Mouse (Mus musculus) C2C12 (cell line): Measurements from ENCODE around the gene Immp2l. TPM values are rescaled to one million over a fixed set of nuclear protein-coding genes. Genes with fewer than 3 reads are reported as not detected.

Source experiments
- H3K27me3 ChIP-seq: one replicate; pipeline ENCODE4 v1.6.1; 2011; ENCODE audit not compliant: control insufficient read depth, insufficient read depth, insufficient read length
- H3K36me3 ChIP-seq: one replicate; pipeline ENCODE4 v1.6.1; 2011; ENCODE audit not compliant: control insufficient read depth, insufficient read depth
- H3K4me3 ChIP-seq: one replicate; pipeline ENCODE4 v1.5.1; 2011; ENCODE audit warnings: mild to moderate bottlenecking, control low read depth; ENCODE audit not compliant: poor library complexity, insufficient read depth, severe bottlenecking
- H3K79me2 ChIP-seq: one replicate; pipeline ENCODE4 v1.6.1; 2011; ENCODE audit not compliant: control insufficient read depth, insufficient read depth
- H3K79me3 ChIP-seq: one replicate; pipeline ENCODE4 v1.6.1; 2011; ENCODE audit warnings: low read depth, control low read depth
- H3ac ChIP-seq: one replicate; pipeline ENCODE3; 2011; ENCODE audit warnings: low read depth; ENCODE audit not compliant: control insufficient read depth, insufficient read length
- CEBPB ChIP-seq: IDR thresholded peaks from one replicate; pipeline ENCODE4 v1.6.1; 2011; ENCODE audit warnings: low read depth, mild to moderate bottlenecking, control low read depth, moderate library complexity
- CTCF ChIP-seq: IDR thresholded peaks from one replicate; pipeline ENCODE4 v1.5.1; 2011; ENCODE audit not compliant: control insufficient read depth, insufficient read depth, insufficient read length
- FOSL1 ChIP-seq: IDR thresholded peaks from one replicate; pipeline ENCODE4 v1.8.0; 2011; ENCODE audit warnings: mild to moderate bottlenecking, low read length; ENCODE audit not compliant: poor library complexity, insufficient read depth, severe bottlenecking
- MAX ChIP-seq: IDR thresholded peaks from one replicate; pipeline ENCODE4 v1.6.1; 2011; ENCODE audit warnings: mild to moderate bottlenecking, control low read depth
- MYOD1 ChIP-seq: IDR thresholded peaks from one replicate; pipeline ENCODE4 v1.6.1; 2011; ENCODE audit warnings: low read depth; ENCODE audit not compliant: control insufficient read depth, insufficient read length
- MYOG ChIP-seq: IDR thresholded peaks from one replicate; pipeline ENCODE4 v1.6.1; 2011; ENCODE audit not compliant: control insufficient read depth, insufficient read length; ENCODE audit errors: extremely low read depth
- USF1 ChIP-seq: IDR thresholded peaks from one replicate; pipeline ENCODE4 v1.6.1; 2011; ENCODE audit warnings: low read depth, mild to moderate bottlenecking, control low read depth, moderate library complexity
- polyA plus RNA-seq: library from polyadenylated mRNA; unstranded; fragments of >200 nt; fragmentation: generic; extraction: Trizol; gene quantifications from one replicate; pipeline ENCODE4 v1.2.1, GENCODE M21; 2012; ENCODE audit warnings: missing spikeins

Immp2l gene
- polyA plus RNA-seq, 1 experiment, result 6.2 TPM

DNA sequence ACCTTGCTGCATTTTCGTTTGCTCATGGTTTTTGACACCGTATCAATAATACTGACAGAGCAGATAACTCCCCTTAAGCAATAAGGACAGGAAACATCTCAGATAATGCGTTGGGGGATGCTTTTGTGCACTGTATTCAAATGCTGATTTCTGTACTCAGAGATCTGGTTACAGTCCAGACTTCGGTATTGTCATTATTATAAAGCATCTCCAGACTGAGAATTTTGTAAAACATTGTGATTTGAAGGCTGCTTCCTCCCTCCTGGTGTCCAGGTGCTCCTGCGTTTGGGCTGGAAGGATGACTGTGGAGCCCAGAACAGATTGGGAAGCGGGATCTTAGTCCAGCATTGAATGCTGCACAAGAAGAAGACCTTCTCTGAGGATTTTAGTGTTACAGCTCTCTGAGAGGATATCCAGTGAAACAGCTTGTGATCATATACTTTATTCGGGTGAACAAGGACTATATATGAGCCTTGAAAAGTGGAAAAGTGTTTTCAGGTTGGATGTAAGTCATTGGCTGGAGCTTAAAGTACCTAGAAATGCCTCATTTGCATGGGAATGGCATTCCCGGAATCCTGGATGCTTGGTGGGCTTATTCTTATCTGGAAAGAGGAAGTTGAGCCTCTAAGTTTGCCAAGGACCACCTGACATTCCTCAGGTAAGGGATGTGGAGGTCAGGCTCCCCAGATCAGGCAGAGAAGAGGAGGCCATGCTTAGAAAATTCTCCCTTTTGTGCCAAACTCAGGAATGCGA lies 28.1 kb upstream of the Immp2l start:
- Histone ChIP-seq H3K79me3 (no peaks in the 10 kb centered on the region), H3K79me2 (no peaks in the 10 kb centered on the region), H3ac (no peak overlapping the region), H3K36me3 (no peaks in the 10 kb centered on the region), H3K4me3 (no peak overlapping the region), H3K27me3 (no peaks in the 10 kb centered on the region)
- TF ChIP-seq MYOD1 (no peak), CEBPB (no peak), MYOG (no peak), USF1 (no peak), MAX (no peak), CTCF (no peak), FOSL1 (no peak)

- TF ChIP-seq MAX (no peak), CTCF (no peak), CEBPB (no peak), MYOD1 (no peak), USF1 (no peak), FOSL1 (no peak), MYOG (no peak)
These were observed 1.4 kb upstream of the Immp2l start for GRCm38 (mm10) chr12:41022516-41022915.

DNA sequence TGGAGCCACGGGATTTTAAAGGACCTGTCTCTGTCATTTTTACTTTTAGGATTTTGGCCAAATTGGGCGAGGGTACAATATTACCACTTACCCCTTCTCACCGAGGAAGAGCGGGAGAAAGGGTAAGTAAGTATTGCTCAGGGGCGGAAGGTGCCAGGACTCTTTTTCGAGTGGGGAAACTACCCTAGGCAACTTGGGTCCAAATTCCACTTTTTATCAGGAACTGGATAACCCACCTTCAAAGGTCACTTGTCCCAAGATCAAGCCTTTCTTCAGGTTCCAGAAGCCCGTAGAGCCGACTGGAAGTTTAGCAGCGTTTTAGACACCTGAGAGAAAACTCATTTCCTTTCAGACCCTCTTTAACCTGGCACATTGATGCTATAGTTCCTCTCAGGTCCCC lies 622 bp downstream of the Immp2l start:
- H3ac ChIP-seq, result peak overlapping the region; percentile 50
- peak overlapping the region; percentile 48 for H3K4me3 ChIP-seq
- H3K27me3 ChIP-seq, result no peaks in the 10 kb centered on the region
- no peaks in the 10 kb centered on the region for H3K36me3 ChIP-seq
- TF ChIP-seq FOSL1 (no peak), MYOD1 (no peak), MYOG (no peak), CEBPB (no peak), CTCF (no peak), USF1 (no peak), MAX (no peak)
- H3K79me3 ChIP-seq, result no peaks in the 10 kb centered on the region
- no peaks in the 10 kb centered on the region for H3K79me2 ChIP-seq

More at GRCm38 (mm10) chr12:41022516-41022915, 1.4 kb upstream of the Immp2l start:
- Histone ChIP-seq H3K79me3 (no peaks in the 10 kb centered on the region), H3ac (no peak overlapping the region), H3K36me3 (no peaks in the 10 kb centered on the region), H3K79me2 (no peaks in the 10 kb centered on the region), H3K4me3 (no peak overlapping the region), H3K27me3 (no peaks in the 10 kb centered on the region)

DNA sequence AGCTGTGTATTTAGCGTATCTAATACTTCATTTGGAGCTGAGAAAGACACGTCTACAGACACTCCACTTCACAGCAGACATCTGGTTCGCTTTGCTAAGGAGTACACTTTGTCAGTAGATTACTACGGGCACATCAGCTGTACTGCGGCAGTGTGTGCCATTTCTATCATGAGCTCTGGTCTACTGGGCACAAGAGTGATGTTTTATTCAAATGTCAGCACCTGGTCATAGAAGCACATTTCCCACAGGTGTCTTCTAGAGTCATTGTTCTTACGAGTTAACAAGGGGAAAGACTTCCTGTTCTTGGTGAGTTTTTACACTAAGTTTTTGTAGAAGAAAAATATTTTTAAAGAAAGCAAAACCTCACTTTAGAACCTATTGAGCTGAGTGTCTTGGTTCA lies 3.6 kb downstream of the Immp2l start:
- Histone ChIP-seq H3K4me3 (no peak overlapping the region), H3ac (no peak overlapping the region), H3K79me3 (no peaks in the 10 kb centered on the region), H3K27me3 (no peaks in the 10 kb centered on the region), H3K36me3 (no peaks in the 10 kb centered on the region), H3K79me2 (no peaks in the 10 kb centered on the region)
- no peak for TF ChIP-seq MYOD1
- TF ChIP-seq FOSL1, result no peak
- TF ChIP-seq USF1, result no peak
- no peak for TF ChIP-seq MAX
- TF ChIP-seq CEBPB, result no peak
- TF ChIP-seq MYOG, result no peak
- no peak for TF ChIP-seq CTCF

- Histone ChIP-seq H3K27me3 (no peaks in the 10 kb centered on the region), H3K79me2 (no peaks in the 10 kb centered on the region), H3ac (no peak overlapping the region), H3K4me3 (no peak overlapping the region), H3K79me3 (no peaks in the 10 kb centered on the region), H3K36me3 (no peaks in the 10 kb centered on the region)
- TF ChIP-seq MYOD1, result no peak
- no peak for TF ChIP-seq MAX
- TF ChIP-seq CTCF, result no peak
- no peak for TF ChIP-seq FOSL1
- TF ChIP-seq USF1, result no peak
- TF ChIP-seq MYOG, result no peak
- no peak for TF ChIP-seq CEBPB
These were observed 7.2 kb downstream of the Immp2l start for GRCm38 (mm10) chr12:41031119-41031518.
